Mouse (Mus musculus) erythroblast, embryonic 14.5 days (primary cell): ENCODE results near the gene Mfsd12.

Source experiments
- GATA1 ChIP-seq: IDR thresholded peaks from 2 replicates; pipeline ENCODE4 v1.6.1; 2012; ENCODE audit warnings: low read length, inconsistent platforms, mixed read lengths
- TAL1 ChIP-seq: IDR thresholded peaks from 3 replicates; pipeline ENCODE4 v1.6.1; 2012; ENCODE audit warnings: low read length, inconsistent platforms, mixed read lengths

- TF ChIP-seq GATA1: no peak
- no peak for TF ChIP-seq TAL1
Measured at GRCm38 (mm10) chr10:81349146-81349545, 8.1 kb upstream of the Mfsd12 start.
